Mouse (Mus musculus) ES-E14 (cell line): ENCODE data around the gene Ralgapa2. TPM values are rescaled to one million over a fixed set of nuclear protein-coding genes. Genes with fewer than 3 reads are reported as not detected.

Experiments used
- DNase-seq: peaks from one replicate; pipeline ENCODE4 v3.0.0-alpha.2; 2013; ENCODE audit warnings: low read depth, low spot score
- H3K27ac ChIP-seq: 2 replicates; pipeline ENCODE4 v1.5.1; 2012; ENCODE audit warnings: low read depth, mild to moderate bottlenecking, low read length, moderate library complexity, mixed read lengths; ENCODE audit not compliant: poor library complexity, insufficient read depth, severe bottlenecking
- H3K36me3 ChIP-seq: 2 replicates; pipeline ENCODE4 v1.6.1; 2012; ENCODE audit warnings: mild to moderate bottlenecking, low read length, moderate library complexity, mixed read lengths; ENCODE audit not compliant: control insufficient read depth, poor library complexity, insufficient read depth, severe bottlenecking
- H3K4me1 ChIP-seq, 2 experiments: fragments of 150-350 bp in 1 of 2; sonication (generic) in 1 of 2; 2 replicates each; pipeline ENCODE4 v1.6.1; 2012; ENCODE audit warnings: low read length in 2 of 2, mild to moderate bottlenecking in 1 of 2, mixed read lengths in 1 of 2; ENCODE audit not compliant: control insufficient read depth in 2 of 2, insufficient read depth in 2 of 2, poor library complexity in 1 of 2
- H3K4me3 ChIP-seq, 2 experiments: fragments of 150-350 bp in 1 of 2; sonication (generic) in 1 of 2; 2 replicates each; pipeline ENCODE4 v1.5.1; 2012; ENCODE audit warnings: low read length in 2 of 2, low read depth in 1 of 2, mild to moderate bottlenecking in 1 of 2, mixed read lengths in 1 of 2; ENCODE audit not compliant: insufficient read depth in 1 of 2, poor library complexity in 1 of 2, severe bottlenecking in 1 of 2
- H3K9ac ChIP-seq: 2 replicates; pipeline ENCODE4 v1.6.1; 2012; ENCODE audit warnings: low read depth, mild to moderate bottlenecking, low read length, mixed read lengths; ENCODE audit not compliant: poor library complexity, insufficient read depth, severe bottlenecking
- H3K9me3 ChIP-seq: fragments of 150-350 bp; sonication (generic); 2 replicates; pipeline ENCODE4 v1.6.1; 2012; ENCODE audit warnings: low read depth, mild to moderate bottlenecking, low read length; ENCODE audit not compliant: control insufficient read depth, insufficient read depth
- CHD2 ChIP-seq: IDR thresholded peaks from 2 replicates; pipeline ENCODE4 v1.6.1; 2014; ENCODE audit warnings: mild to moderate bottlenecking, low read depth, low read length, inconsistent platforms
- HCFC1 ChIP-seq: IDR thresholded peaks from 2 replicates; pipeline ENCODE4 v1.6.1; 2012; ENCODE audit warnings: low read length, inconsistent platforms, borderline replicate concordance; ENCODE audit not compliant: insufficient read depth
- MAFK ChIP-seq: IDR thresholded peaks from 2 replicates; pipeline ENCODE4 v1.6.1; 2014; ENCODE audit warnings: mild to moderate bottlenecking, low read depth, low read length, inconsistent platforms; ENCODE audit not compliant: insufficient read depth
- ZC3H11A ChIP-seq: IDR thresholded peaks from 2 replicates; pipeline ENCODE4 v1.6.1; 2012; ENCODE audit warnings: low read depth, mild to moderate bottlenecking, inconsistent platforms, low read length, borderline replicate concordance
- ZNF384 ChIP-seq: IDR thresholded peaks from 2 replicates; pipeline ENCODE4 v1.6.1; 2012; ENCODE audit warnings: low read depth, low read length, inconsistent platforms
- in situ Hi-C, 2 experiments: fragments of 600-800 bp; cut with MboI; formaldehyde crosslinking; loops; one replicate each; pipeline ENCODE4 v1.15.1; 2025; ENCODE audit warnings: low sequenced_read_pairs in 2 of 2, inconsistent platforms in 1 of 2; ENCODE audit not compliant: unreplicated experiment in 2 of 2
- total RNA-seq: library from RNA; depleted of rRNA; stranded (reverse); fragments of 300-350 nt; gene quantifications from 2 replicates; pipeline ENCODE4 v1.2.3, GENCODE M21; 2012

The Ralgapa2 gene
- total RNA-seq, 1 experiment, result 23.0 TPM

DNA sequence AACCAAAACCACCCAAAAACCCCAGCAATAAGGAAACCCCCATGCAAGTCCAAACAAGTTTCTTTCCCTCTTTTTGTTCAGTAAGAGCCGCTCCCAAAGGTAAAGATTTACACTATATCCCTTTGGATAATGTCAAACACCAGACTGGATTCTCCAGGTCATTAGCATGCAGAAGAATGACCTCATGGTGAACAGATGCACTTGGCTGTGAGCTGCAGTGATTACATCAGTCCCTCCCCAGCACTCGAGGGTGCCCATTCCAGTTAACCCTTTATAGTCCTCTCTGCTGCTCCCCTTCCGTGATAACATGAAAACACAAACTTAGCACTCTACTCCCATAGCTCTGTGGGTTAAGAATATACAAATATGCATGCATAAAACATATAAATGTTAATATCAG is 255.1 kb downstream of the Ralgapa2 start:
- H3K27ac ChIP-seq, result no peak overlapping the region

GRCm38 (mm10) chr2:146256321-146256875 is 255.7 kb downstream of the Ralgapa2 start:
- H3K9ac ChIP-seq, result no peak overlapping the region
- H3K4me1 ChIP-seq, result peaks cover 0 to 6% of the 10 kb centered on the region in 2 experiments; a peak in 2 of 4 replicates
- in situ Hi-C loops, result no loop called here
- H3K27ac ChIP-seq, result no peak overlapping the region
- DNase-seq, result no peak
- no peaks in the 10 kb centered on the region for H3K36me3 ChIP-seq
- TF ChIP-seq MAFK (no peak), CHD2 (no peak), ZNF384 (no peak), HCFC1 (no peak), ZC3H11A (no peak)
- H3K4me3 ChIP-seq, result no peak overlapping the region
- no peaks in the 10 kb centered on the region for H3K9me3 ChIP-seq

More for the DNA sequence above, 255.1 kb downstream of the Ralgapa2 start:
- TF ChIP-seq CHD2, result no peak
- TF ChIP-seq MAFK, result no peak
- TF ChIP-seq HCFC1, result no peak
- no peak for TF ChIP-seq ZNF384
- TF ChIP-seq ZC3H11A, result no peak
- Histone ChIP-seq H3K4me3 (no peak overlapping the region), H3K36me3 (no peaks in the 10 kb centered on the region), H3K9ac (no peak overlapping the region), H3K4me1 (peaks cover 0 to 6% of the 10 kb centered on the region in 2 experiments; a peak in 2 of 4 replicates), H3K9me3 (no peaks in the 10 kb centered on the region)
- in situ Hi-C loops, result no loop called here
- no peak for DNase-seq

DNA sequence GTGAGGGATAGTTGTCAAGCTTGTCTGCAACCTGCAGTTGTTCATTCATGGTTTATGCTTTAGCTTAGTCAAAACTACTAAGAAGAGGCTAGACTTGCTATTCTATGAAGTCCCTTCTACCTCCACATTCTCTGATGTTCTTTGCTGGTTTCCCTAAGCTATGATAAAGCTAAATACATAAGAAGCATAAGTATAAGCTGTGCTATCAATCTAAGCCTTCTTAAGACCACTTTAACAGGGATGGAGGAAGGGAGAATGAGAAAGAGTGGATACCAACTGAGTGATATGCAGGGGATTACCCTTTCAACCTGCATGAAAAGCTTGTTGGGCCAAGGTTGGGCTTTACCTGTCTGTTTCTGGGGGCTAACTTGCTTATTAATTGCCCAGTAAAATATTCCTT is 256.5 kb downstream of the Ralgapa2 start:
- H3K9me3 ChIP-seq, result no peaks in the 10 kb centered on the region
- no peaks in the 10 kb centered on the region for H3K36me3 ChIP-seq
- H3K4me3 ChIP-seq, result no peak overlapping the region
- no peak for TF ChIP-seq HCFC1
- TF ChIP-seq MAFK, result no peak
- no peak for TF ChIP-seq ZC3H11A
- no peak for TF ChIP-seq ZNF384
- no peak for TF ChIP-seq CHD2
- in situ Hi-C loops, result no loop called here
- no peak overlapping the region for H3K27ac ChIP-seq
- H3K9ac ChIP-seq, result no peak overlapping the region
- DNase-seq, result no peak
- peaks cover 0 to 7% of the 10 kb centered on the region in 2 experiments; a peak in 2 of 4 replicates for H3K4me1 ChIP-seq

DNA sequence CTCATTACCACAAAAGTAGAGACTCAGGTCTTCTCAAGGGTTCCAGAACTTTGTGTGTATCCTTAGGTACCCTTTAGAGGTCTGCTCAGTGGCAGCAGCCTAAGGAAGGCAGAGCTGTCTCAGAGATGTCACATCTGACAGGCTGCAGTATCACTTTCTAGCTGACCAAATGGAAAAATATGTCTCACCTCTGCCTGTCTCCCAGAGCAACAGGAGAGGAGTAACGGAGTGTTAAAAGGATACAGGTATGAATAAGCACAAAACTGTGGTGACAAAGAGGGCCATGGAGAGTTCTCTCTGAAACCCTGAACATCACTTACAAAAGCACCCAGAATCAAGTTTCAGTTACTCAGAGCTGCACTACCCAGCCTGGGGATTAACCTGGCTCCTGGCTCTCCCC is 257.8 kb downstream of the Ralgapa2 start:
- in situ Hi-C loops, result no loop called here
- Histone ChIP-seq H3K9me3 (no peaks in the 10 kb centered on the region), H3K36me3 (no peaks in the 10 kb centered on the region), H3K4me1 (peaks cover 0 to 8% of the 10 kb centered on the region in 2 experiments; a peak in 2 of 4 replicates), H3K27ac (no peak overlapping the region), H3K9ac (no peak overlapping the region), H3K4me3 (no peak overlapping the region)
- no peak for DNase-seq
- no peak for TF ChIP-seq HCFC1
